Mouse (Mus musculus) cortical plate, adult 2 months (tissue): ENCODE measurements around the gene Zbtb7a. TPM values are rescaled to one million over a fixed set of nuclear protein-coding genes. Genes with fewer than 3 reads are reported as not detected.

ENCODE experiments used
- H3K27ac ChIP-seq: fragments of 200-500 bp; 2 replicates; pipeline ENCODE4 v1.5.1; 2012; ENCODE audit warnings: low read length, control low read depth, inconsistent platforms; ENCODE audit not compliant: insufficient read depth
- H3K4me1 ChIP-seq: fragments of 200-500 bp; 2 replicates; pipeline ENCODE4 v1.6.1; 2011; ENCODE audit warnings: low read length; ENCODE audit not compliant: control insufficient read depth, insufficient read depth
- H3K4me3 ChIP-seq: fragments of 200-500 bp; 2 replicates; pipeline ENCODE4 v1.5.1; 2011; ENCODE audit warnings: mild to moderate bottlenecking, low read length, control low read depth; ENCODE audit not compliant: insufficient read depth
- CTCF ChIP-seq: fragments of 200-500 bp; IDR thresholded peaks from 2 replicates; pipeline ENCODE4 v1.5.1; 2011; ENCODE audit warnings: mild to moderate bottlenecking, control low read depth, low read length; ENCODE audit not compliant: insufficient read depth; ENCODE audit errors: extremely low read depth
- POLR2A ChIP-seq: fragments of 200-500 bp; IDR thresholded peaks from 2 replicates; pipeline ENCODE4 v1.6.1; 2011; ENCODE audit warnings: mild to moderate bottlenecking, low read length, control low read depth; ENCODE audit not compliant: insufficient read depth; ENCODE audit errors: extremely low read depth
- polyA plus RNA-seq: library from polyadenylated mRNA; depleted of rRNA; stranded (reverse); fragments of >200 nt; gene quantifications from 2 replicates; pipeline ENCODE4 v1.2.3, GENCODE M21; 2012; rRNA removed

The Zbtb7a gene
- 46.9 and 49.9 TPM in 2 replicates for polyA plus RNA-seq

DNA sequence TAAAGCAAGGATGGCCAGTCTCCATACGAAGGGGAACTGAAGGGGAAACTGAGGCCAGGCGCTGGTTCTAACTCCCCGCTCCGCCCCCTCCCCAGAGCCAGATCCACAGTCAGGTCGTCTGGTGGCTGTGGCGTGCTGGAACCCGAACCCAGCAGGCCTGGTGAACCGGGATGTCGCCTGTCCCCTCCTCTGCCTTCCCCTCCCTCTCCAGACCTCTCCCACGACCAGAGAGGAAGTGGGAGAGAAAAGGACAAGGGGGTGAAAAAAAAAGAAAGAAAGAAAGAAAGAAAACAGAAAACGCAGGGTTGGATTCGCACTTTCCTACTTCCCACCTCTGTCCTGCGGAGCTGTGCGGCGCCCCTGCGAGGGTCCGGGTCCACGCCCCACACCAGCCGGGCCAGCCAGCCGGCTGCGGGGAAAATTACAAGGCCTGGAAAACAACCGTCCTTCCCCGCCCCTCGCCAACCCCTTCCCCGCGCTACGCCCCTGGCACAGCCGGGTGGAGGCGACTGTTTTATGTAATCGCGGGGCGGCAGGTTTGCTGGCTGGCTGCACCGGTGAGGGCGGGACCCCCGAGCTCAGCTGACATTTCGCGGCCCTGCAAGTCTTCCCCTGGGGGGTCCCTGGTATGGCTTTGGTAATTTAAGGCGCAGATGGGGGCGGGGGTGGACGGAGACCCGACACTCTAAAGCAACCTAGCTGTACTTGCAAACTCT, at the start of gene Zbtb7a:
Zbtb7a (plus strand) TSS at position 255 of the 716 bp plus-strand sequence.
- peak within 1 kb of the TSS; percentile 95 for H3K27ac ChIP-seq
- TF ChIP-seq POLR2A (no peak), CTCF (no peak)
- peak within 1 kb of the TSS; percentile 97 for H3K4me3 ChIP-seq

DNA sequence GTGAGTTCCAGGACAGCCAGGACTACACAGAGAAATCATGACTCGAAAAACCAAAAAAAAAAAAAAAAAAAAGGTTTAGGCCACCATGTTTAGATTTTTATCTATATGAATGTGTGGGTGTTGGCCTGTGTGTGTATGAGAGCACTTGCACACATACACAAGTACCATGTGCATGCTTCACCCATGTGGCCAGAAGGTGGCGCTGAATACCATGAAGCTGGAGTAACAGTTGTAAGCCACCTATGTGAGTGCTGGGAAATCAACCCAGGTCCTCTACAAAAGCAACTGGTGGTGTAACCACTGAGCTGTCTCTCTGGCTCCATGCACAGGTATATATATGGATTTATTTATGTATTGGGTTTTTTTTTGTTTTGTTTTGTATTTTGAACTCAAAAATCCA, 48.0 kb upstream of the Zbtb7a start:
- Histone ChIP-seq H3K27ac (no peak overlapping the region), H3K4me3 (no peak overlapping the region), H3K4me1 (no peaks in the 10 kb centered on the region)
- TF ChIP-seq CTCF (no peak), POLR2A (no peak)

More for the DNA sequence above, at the start of gene Zbtb7a:
- H3K4me1 ChIP-seq, result peaks cover 6% of the 10 kb centered on the region

DNA sequence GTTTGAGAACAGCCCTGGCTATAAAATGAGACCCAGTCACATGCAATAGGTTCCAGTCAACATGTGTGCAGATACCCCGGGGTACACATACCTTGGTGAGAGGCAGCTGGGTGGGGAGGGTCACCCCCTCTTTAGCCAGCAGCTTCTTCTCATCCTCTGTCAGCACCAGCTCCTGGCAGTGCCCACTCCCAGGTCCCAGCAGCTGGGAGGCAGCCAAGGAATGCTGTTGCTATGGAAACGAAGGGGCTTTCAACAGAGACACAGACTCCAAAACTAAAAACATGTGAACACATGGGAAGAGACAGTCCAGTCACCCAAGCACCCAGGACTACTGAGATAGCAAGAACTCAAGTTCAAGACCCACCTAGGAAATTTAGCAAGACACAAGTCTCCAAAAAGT, 45.8 kb upstream of the Zbtb7a start:
- H3K4me1 ChIP-seq, result no peaks in the 10 kb centered on the region
- H3K4me3 ChIP-seq, result no peak overlapping the region
- no peak overlapping the region for H3K27ac ChIP-seq
- TF ChIP-seq POLR2A (no peak), CTCF (no peak)

DNA sequence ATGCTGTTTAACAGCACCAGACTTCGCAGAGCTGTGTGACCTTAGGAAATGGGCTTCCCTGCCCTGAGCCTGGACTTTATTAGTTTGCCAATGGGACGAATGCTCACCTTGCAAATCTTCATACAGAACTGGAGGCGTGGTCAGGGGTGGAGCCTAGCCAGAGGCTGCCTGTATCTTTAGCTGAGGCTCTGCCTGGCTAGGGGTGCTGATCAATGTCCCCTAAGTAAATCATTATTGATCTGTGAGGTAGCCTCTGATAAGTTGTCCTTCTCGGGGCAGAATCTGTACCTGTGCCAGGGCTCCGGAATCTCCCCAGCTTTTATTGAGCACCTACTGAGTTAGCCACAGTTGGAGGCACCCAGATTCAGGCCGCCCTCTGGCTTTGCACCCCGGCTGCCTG, 44.4 kb upstream of the Zbtb7a start:
- TF ChIP-seq CTCF (no peak), POLR2A (no peak)
- Histone ChIP-seq H3K27ac (no peak overlapping the region), H3K4me3 (no peak overlapping the region), H3K4me1 (no peaks in the 10 kb centered on the region)

DNA sequence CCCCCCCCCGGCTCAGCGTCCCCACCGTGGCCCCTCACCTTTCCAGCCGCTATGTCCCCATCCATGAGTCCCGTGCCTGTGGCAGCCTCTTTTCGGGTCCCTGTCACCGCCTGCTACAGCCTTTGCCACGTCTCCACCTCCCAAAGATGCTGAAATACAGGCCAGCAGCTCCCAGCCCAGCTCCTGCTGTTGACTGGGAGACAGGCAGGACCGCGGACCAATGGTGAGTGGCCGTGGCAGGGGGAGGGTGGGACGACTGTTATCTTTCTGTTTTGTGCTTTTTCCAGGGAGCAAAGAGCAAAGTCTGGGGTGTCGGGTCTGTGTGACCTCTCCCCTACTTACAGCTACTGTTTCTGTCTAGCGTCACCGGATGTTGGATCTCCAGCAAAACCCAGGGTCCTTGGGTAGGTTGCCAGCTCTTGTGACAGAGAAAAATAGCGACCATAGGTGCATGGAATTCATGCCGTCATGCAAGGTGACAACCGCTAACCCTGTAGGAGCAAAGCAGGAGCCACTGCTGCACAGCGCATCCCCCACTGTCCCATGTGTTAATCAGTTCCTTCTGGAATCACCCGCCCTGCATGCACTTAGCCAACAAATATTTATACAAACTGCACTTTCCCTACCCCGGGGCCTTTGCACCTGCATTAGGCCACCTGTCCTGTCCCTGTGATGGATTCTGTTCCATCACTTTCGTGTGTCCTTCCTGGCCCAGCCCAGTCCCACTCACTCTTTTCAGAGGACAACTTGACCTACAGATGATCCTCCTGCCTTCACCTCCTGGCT, 42.4 kb upstream of the Zbtb7a start:
- H3K27ac ChIP-seq, result no peak overlapping the region

DNA sequence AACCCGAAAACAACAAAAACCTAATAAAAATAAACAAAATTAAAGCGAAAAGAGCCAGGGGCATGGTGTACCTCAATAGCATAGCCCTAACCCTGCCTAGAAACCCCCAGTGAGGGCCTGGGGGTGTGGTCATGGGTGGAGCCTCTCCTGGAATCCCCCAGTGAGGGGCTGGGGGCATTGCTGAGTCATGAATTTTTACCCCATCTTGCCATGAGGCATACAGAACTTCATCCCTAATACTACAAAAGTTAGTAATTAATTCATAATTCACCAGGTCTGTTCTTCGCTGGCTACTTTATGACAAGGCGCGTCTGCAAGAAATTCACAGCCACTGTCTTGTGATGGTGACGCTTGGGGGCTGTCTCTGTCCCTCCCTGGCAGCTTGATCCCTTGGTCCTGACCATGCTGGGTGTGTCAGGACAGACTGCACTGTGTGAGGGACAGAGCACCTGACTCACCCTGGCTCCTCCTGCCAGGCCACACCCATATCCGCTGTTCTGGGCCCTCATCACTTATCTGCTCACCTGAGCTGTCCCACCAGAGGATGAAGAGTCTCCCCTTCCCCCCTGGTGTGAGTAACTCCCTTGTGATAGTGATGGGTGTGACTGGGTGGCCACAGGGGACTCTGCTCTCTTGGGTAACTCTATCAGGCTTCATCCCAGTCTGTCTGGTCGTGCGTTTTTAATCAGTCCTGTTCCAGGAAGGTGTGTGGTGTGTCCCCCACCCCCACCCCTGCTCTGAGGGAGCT, 39.9 kb upstream of the Zbtb7a start:
- Histone ChIP-seq H3K27ac (no peak overlapping the region), H3K4me1 (no peaks in the 10 kb centered on the region), H3K4me3 (no peak overlapping the region)
- TF ChIP-seq CTCF (no peak), POLR2A (no peak)

More for the DNA sequence above, 42.4 kb upstream of the Zbtb7a start:
- Histone ChIP-seq H3K4me3 (no peak overlapping the region), H3K4me1 (no peaks in the 10 kb centered on the region)
- TF ChIP-seq POLR2A, result no peak
- TF ChIP-seq CTCF, result no peak

DNA sequence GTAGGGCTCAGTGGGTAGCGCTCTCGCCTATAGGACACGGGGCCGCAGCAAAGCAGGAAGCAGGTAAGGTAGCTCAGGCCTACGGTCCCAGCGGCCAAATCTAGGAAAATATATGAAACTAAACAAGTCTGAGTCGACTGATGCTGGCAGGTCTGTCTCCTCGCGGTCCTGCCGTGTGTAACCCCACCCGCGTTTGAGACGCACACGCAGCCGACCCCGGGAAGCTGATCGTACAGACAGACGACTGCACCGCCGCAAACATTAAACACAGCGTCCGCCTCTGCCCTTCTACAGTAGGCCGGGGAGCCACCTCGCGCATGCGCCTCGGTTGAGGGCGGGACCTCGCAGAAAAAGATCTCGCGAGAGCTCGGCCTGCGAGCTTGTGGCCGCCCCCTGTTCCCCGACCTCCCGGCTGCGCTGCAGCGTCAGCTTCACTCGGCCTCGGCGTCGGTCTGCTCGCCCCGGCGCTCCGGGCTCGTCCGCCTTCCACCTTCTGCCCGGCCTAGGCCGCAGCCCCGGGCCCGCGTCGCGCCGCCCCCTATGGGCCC, 29.4 kb upstream of the Zbtb7a start, which contains the start of gene Map2k2:
Map2k2 (plus strand) TSS at position 351 of the 548 bp plus-strand sequence.
- TF ChIP-seq POLR2A (peak; percentile 99), CTCF (no peak)
- H3K4me3 ChIP-seq, result peak within 1 kb of the TSS; percentile 74

DNA sequence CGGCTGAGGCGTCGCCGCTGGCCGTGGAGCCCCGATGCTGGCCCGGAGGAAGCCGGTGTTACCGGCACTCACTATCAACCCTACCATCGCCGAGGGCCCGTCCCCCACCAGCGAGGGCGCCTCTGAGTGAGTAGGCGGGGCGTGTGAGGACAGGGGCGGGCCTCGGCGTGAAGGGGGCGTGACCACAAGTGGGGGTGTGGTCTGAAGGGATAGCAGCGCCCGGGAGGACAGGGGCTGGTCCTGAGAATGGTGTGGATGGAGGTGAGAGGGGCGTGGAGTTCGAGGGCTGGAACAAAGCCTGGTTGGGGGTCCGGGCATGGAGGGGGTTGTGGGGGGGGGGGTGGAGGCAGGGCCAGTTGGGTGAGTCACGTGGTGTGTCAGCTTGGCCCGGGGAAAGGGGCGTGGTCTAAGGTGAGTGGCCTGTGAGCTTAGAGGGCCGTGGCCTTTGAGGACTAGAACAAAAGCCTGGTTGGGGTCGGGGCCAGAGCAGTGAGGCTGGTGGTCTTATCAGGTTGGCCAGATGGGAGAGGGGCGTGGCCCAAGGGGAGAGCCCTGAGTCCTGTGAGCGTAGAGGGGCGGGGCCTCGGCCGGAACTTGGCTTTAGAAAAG, 28.8 kb upstream of the Zbtb7a start:
- TF ChIP-seq CTCF (no peak), POLR2A (no peak)
- H3K4me3 ChIP-seq, result peak overlapping the region; percentile 74
- H3K27ac ChIP-seq, result peak overlapping the region; percentile 98
- peaks cover 15% of the 10 kb centered on the region for H3K4me1 ChIP-seq

More for the DNA sequence above, 29.4 kb upstream of the Zbtb7a start, which contains the start of gene Map2k2:
- H3K4me1 ChIP-seq, result peaks cover 15% of the 10 kb centered on the region
- peak within 1 kb of the TSS; percentile 98 for H3K27ac ChIP-seq
